Mouse (Mus musculus): Measurements from ENCODE around the gene Tnni1. TPM values are rescaled to one million over a fixed set of nuclear protein-coding genes. Genes with fewer than 3 reads are reported as not detected.

The Tnni1 gene
- polyA plus RNA-seq, 1 experiment from 2014 or later = 1.1 TPM

DNA sequence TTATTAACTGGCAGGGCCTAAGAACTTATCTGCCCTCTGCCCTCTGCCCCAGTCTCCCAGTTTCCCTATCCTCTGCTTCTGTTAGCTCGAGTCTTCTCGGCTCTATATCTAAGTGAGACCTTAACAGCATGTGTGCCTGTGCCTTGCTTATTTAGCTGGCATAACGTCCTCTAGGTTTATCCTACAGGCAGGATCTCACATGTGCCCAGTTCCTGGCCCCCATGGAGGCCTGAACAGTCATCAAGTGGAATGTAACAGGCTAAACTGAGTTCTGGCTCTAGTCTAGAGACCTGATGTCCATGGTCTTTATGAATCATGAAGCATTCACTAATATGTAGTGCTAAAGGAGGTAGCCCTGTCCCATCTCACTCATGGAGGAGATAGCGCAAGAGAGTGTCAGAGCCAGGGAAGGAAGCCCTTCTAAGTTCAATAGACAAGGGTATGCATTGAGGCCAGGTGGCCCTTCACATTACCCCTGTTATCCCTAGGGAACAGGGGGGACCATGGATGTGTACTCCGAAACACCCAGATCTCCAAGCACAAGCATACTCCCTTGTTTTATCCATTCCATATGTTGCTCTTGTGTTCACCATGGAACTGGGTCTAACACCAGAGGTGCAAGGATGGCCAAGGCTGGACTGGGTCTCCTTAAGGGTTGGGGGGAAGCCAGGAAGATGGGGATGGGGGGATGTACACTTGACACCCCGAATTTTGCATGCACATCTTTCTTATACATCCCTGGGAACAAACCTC, 75.5 kb downstream of the Tnni1 start:
- ATAC-seq = no peak
- Histone ChIP-seq H3K9me3 (ENCODE audit: control insufficient read depth, low read length) (no peaks in the 10 kb centered on the region), H3K36me3 (ENCODE audit: control insufficient read depth, insufficient read depth, low read length) (no peaks in the 10 kb centered on the region), H3K4me2 (ENCODE audit: low read length) (no peak overlapping the region), H3K9ac (ENCODE audit: low read depth, low read length) (no peak overlapping the region), H3K27me3 (replicated peaks; ENCODE audit: control insufficient read depth, insufficient read depth, low read length) (no peaks in the 10 kb centered on the region), H3K4me3 (ENCODE audit: low read length) (no peak overlapping the region), H3K27ac (ENCODE audit: low read depth, low read length) (no peak overlapping the region), H3K4me1 (ENCODE audit: control insufficient read depth, insufficient read depth, low read depth, low read length) (0 out of 2 replicates have a peak, but pooled peaks cover 2% of the 10 kb centered on the region)
- 88% methylated on average over 6 of the region's 6 CpGs for WGBS

DNA sequence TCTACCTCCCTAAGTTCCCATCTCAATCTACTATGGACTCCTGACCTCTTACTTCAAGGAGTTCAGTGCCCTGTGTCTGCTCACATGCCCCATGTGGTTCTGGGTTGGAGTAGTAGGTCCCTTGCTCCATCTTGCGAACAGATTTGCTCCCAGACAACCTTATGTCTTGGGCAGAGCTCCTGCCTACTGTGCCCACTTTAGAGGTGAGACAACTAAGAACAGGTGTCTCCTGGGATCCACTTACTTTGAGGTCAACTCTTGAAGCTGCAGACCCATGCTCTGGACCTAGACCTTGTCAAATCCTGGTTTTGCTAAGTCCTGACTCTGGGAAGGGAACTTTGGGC, 76.1 kb downstream of the Tnni1 start:
- Histone ChIP-seq H3K4me1 (ENCODE audit: control insufficient read depth, insufficient read depth, low read depth, low read length) (0 out of 2 replicates have a peak, but pooled peaks cover 2% of the 10 kb centered on the region), H3K36me3 (ENCODE audit: control insufficient read depth, insufficient read depth, low read length) (no peaks in the 10 kb centered on the region), H3K27ac (ENCODE audit: low read depth, low read length) (no peak overlapping the region), H3K9ac (ENCODE audit: low read depth, low read length) (no peak overlapping the region), H3K27me3 (replicated peaks; ENCODE audit: control insufficient read depth, insufficient read depth, low read length) (no peaks in the 10 kb centered on the region), H3K4me2 (ENCODE audit: low read length) (no peak overlapping the region), H3K4me3 (ENCODE audit: low read length) (no peak overlapping the region), H3K9me3 (ENCODE audit: control insufficient read depth, low read length) (no peaks in the 10 kb centered on the region)
- WGBS = 89% methylated on average over 1 of the region's 1 CpGs
- no peak for ATAC-seq

DNA sequence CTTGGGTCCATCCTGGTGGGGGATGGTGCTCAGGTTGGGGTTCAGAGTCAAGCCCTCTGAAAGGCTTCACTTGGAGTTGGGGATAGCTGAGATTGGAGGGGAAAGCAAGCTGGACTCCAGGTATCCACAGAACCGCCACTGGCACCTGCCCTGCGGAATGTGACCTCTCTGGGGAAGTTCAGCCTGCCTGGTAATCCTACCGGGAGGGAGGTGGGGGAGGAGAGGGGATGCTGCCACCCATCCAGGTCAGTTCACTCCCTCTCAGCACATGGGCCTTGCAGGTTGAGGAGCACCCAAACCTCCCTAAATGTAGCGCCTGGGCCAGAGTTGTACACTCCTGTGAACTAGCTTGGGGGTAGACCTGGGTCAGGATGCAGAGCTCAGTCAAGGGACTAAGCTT, 76.8 kb downstream of the Tnni1 start:
- Histone ChIP-seq H3K4me2 (ENCODE audit: low read length) (no peak overlapping the region), H3K27ac (ENCODE audit: low read depth, low read length) (no peak overlapping the region), H3K27me3 (replicated peaks; ENCODE audit: control insufficient read depth, insufficient read depth, low read length) (no peaks in the 10 kb centered on the region), H3K9me3 (ENCODE audit: control insufficient read depth, low read length) (no peaks in the 10 kb centered on the region), H3K9ac (ENCODE audit: low read depth, low read length) (no peak overlapping the region), H3K4me1 (ENCODE audit: control insufficient read depth, insufficient read depth, low read depth, low read length) (0 out of 2 replicates have a peak, but pooled peaks cover 2% of the 10 kb centered on the region), H3K4me3 (ENCODE audit: low read length) (no peak overlapping the region), H3K36me3 (ENCODE audit: control insufficient read depth, insufficient read depth, low read length) (no peaks in the 10 kb centered on the region)
- no peak for ATAC-seq
- 71% methylated on average over 4 of the region's 4 CpGs for WGBS

DNA sequence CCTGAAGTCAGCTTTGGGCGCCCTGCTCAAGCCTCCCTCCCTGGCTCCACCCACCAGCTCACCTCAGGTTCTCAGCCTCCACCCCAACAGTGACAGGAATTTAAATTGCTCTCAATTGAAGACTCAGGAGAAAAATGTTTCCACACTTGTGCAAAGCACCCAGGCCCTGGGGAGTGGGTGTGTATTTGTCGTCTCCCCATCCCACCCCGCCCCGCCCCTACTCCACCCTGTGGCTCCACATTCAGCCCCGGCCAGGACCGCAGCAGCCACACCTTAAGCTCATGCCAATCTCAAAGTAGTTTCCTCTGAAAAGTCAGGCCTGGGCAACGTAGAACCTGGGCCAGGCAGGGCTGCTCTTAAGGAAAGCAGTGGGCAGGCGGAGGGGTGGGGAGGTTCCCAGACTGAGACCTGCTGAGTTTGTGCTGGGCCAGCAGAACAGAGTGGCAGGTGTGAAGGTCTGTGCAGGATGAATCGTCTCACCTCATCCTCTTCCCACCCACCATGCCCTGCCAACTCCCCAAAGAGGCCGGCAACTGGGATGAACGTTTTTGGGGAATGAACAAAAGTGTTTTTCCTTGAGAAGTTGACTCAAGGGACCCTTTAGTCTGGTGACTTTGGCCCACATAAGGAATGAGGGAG, 78.0 kb downstream of the Tnni1 start:
- Histone ChIP-seq H3K36me3 (ENCODE audit: control insufficient read depth, insufficient read depth, low read length) (no peaks in the 10 kb centered on the region), H3K27ac (ENCODE audit: low read depth, low read length) (no peak overlapping the region), H3K4me3 (ENCODE audit: low read length) (no peak overlapping the region), H3K4me2 (ENCODE audit: low read length) (no peak overlapping the region), H3K27me3 (replicated peaks; ENCODE audit: control insufficient read depth, insufficient read depth, low read length) (no peaks in the 10 kb centered on the region), H3K9ac (ENCODE audit: low read depth, low read length) (no peak overlapping the region), H3K4me1 (ENCODE audit: control insufficient read depth, insufficient read depth, low read depth, low read length) (0 out of 2 replicates have a peak, but pooled peaks cover 2% of the 10 kb centered on the region), H3K9me3 (ENCODE audit: control insufficient read depth, low read length) (no peaks in the 10 kb centered on the region)
- WGBS = 73% methylated on average over 11 of the region's 11 CpGs
- ATAC-seq = no peak

DNA sequence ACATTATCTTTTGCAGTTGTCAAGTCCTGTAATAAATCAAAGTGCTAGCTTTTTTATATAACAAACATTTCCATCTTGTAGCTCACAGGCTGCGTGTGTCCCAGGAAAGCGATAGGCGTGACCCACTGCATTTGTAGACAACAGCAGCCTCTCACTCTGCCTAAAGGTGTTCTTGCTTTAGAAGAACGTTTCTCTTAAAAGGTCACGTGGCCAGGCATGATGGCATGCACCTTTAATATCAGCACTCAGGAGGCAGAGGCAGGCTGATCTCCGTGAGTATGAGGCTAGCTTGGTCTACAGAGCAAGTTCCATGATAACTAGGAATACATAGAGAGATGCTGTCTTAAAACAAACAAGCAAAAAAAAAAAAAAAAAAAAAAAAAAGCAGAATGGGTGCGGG, 79.3 kb downstream of the Tnni1 start:
- 91% methylated on average over 6 of the region's 7 CpGs for WGBS
- no peak overlapping the region for H3K27ac ChIP-seq (ENCODE audit: low read depth, low read length)
- no peaks in the 10 kb centered on the region for H3K36me3 ChIP-seq (ENCODE audit: control insufficient read depth, insufficient read depth, low read length)
- no peak overlapping the region for H3K4me3 ChIP-seq (ENCODE audit: low read length)
- no peaks in the 10 kb centered on the region for H3K27me3 ChIP-seq (replicated peaks; ENCODE audit: control insufficient read depth, insufficient read depth, low read length)
- ATAC-seq = no peak
- H3K9me3 ChIP-seq (ENCODE audit: control insufficient read depth, low read length) = no peaks in the 10 kb centered on the region
- no peaks in the 10 kb centered on the region for H3K4me1 ChIP-seq (ENCODE audit: control insufficient read depth, insufficient read depth, low read depth, low read length)
- H3K4me2 ChIP-seq (ENCODE audit: low read length) = no peak overlapping the region
- H3K9ac ChIP-seq (ENCODE audit: low read depth, low read length) = no peak overlapping the region

Other genes with a start within 250 kb of the Tnni1 start
- gene Nav1, start 172.1 kb upstream of the Tnni1 start, polyA plus RNA-seq (2015; fragmentation: Nextera tagmentation; extraction: Ambion mirVana) = 48.8 and 50.1 TPM in 2 replicates
- 20.6 and 23.7 TPM in 2 replicates for gene Csrp1, start 59.4 kb upstream of the Tnni1 start, polyA plus RNA-seq (2015; fragmentation: Nextera tagmentation; extraction: Ambion mirVana)
- gene Phlda3, start 13.3 kb upstream of the Tnni1 start, polyA plus RNA-seq (2015; fragmentation: Nextera tagmentation; extraction: Ambion mirVana) = 43.1 and 49.5 TPM in 2 replicates
- gene Lad1, start 39.2 kb downstream of the Tnni1 start, polyA plus RNA-seq (2015; fragmentation: Nextera tagmentation; extraction: Ambion mirVana) = 0.47 and 0.93 TPM in 2 replicates
- 1.5 and 8.3 TPM in 2 replicates for gene Tnnt2, start 56.9 kb downstream of the Tnni1 start, polyA plus RNA-seq (2015; fragmentation: Nextera tagmentation; extraction: Ambion mirVana)
- gene Pkp1, start 139.8 kb downstream of the Tnni1 start, polyA plus RNA-seq (2015; fragmentation: Nextera tagmentation; extraction: Ambion mirVana) = 0.09 and 0.14 TPM in 2 replicates
- 0.05 TPM in 1 of 2 replicates, not detected in the other for gene Igfn1, start 226.9 kb downstream of the Tnni1 start, polyA plus RNA-seq (2015; fragmentation: Nextera tagmentation; extraction: Ambion mirVana)
- gene Tmem9, start 228.7 kb downstream of the Tnni1 start, polyA plus RNA-seq (2015; fragmentation: Nextera tagmentation; extraction: Ambion mirVana) = 188 and 207 TPM in 2 replicates

All from hindbrain, embryonic 16.5 days (tissue).